Mouse (Mus musculus) frontal cortex, postnatal 36 days (tissue): ENCODE data around the gene Gsap.
"Not testable (repeated sequence)": the region's sequence is repeated elsewhere in the genome, so short reads cannot be mapped to it uniquely, and the experiment has no call there.

Experiments
- DNase-seq, 2 experiments: peaks; one replicate each; pipeline ENCODE4 v3.0.0; 2022; ENCODE audit warnings: low spot score in 2 of 2

The Gsap gene

DNA sequence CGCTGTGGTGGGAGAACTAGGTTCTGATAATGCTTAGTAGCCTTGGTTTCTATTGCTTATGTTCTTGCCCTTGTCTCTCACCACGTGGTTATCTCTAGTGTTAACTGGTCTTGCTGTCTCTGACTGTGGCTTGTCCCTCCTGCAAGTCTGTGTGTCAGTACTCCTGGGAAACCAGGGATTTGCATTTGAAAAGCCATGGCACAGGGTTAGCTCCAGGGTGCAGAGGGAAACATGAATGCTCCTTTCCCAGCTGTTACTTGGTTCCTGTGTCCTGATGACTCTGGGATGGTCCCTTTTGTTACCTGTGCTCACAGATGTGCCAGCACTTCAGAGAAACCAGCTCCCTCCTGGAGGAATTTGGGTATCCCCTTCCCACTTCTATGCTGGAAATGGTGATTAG lies 3.0 kb upstream of the Gsap start:
- DNase-seq = not testable (repeated sequence)

DNA sequence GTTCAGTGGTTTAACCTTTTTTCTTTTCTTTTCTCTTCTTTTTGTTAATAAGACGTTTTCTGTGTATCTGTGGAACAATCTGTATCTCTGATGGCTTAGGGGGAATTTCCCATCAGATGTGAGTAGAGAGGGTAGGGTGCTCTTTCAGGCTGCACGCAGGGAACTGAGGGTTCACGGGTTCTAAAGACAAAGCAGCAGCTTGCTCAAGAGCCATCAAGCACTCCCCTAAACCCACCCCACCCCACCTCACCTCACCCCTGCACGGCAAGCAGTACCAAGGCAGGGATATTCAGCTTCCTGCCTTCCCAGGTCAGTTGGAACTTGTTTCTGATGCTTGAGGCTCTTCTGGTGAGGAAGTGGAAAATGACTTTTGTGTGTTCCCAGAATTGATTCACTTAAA lies 766 bp downstream of the Gsap start:
- no peak for DNase-seq

DNA sequence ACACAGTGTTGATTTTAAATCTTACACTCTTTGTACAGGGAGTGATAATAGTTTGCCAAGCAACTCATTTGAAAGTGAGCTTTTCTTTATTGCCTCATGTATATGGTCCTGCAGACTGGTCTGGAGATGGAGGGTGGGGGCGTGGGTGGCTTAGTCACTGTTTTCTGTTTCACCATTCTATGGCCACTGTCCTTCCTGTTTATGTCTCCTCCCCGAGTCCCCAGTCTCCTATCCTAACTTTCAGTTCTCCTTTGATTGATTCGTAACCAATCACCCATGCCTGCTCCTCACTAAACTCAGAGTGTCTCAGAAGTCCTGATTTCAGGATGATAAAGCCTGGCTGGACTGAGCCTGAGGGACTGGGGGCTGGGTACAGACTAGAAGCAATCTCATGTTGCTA lies 2.4 kb downstream of the Gsap start:
- DNase-seq = no peak

DNA sequence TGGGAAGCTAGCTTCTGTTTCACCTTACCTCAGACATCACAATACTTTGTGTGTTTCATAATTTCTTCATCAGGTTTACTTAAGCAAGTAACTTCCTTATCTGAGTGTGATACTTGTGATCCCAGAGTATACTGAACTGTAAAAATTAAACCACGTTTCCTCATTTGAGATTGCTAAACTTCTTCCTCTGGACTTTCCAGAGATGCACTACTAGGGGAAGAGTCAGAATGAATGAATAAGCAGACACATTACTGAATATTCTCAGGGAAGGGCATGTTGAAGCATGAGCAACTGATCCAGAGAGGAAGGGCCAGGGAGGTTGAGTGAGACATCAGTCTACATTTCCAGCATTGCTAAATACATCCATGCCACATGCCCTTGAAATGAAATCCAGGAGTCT lies 3.0 kb downstream of the Gsap start:
- no peak for DNase-seq

DNA sequence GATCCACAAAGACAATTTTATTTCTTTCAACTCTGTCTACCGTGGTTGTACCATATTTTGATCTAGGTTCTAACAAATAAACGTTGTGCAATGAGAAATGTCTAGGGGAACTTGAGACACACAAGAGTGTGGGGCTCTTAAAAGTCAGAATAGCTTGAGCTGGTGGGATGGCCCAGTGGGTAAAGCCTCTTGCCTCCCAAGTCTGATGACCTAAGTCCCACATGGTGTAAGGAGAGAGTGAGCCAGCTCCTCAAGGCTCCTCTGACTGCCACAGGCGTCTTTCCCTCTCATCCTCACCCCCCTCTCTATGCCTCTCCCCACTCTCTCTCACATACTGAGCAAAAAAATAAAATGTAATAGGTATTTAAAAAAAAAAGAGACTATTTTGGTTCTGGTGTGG lies 3.4 kb downstream of the Gsap start:
- no peak for DNase-seq

DNA sequence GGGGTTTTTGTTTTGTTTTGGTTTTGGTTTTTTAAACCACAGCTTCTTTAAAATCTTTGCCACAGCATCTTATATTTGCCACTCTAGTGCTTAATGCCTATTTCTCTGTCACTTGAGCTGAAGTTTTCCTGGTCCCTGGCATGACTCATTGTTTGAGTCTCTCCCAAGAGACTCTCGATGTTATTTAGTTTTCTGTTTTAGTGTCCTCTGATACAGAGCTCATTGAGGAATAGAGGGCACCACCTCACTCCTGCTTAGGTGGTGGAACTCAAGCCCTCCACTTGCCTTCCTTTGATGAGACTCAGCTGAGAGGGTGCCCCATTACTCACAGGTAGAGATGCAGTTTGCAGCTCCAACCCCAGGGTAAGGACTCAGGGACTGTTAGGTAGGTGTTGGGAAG lies 17.4 kb downstream of the Gsap start:
- no peak for DNase-seq

DNA sequence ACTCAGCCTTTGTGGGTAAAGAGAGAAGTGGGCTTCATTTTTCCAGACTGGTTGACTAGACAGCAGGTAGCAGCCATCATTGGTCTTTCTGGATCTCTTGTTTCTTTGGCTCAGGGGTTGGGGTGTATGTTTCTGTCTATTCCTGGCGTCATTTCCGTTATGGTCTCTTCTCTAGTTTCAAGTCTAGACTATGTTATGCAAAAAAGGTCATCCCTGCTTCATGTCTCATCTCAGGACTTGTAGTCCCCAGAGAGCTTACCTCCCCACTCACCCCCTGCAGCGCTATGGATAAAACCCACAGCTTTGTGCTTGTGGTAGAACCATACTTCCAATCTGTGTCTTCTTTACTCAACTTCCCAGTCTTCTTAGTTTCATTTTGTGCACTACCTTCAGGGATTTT lies 18.1 kb downstream of the Gsap start:
- DNase-seq = no peak

DNA sequence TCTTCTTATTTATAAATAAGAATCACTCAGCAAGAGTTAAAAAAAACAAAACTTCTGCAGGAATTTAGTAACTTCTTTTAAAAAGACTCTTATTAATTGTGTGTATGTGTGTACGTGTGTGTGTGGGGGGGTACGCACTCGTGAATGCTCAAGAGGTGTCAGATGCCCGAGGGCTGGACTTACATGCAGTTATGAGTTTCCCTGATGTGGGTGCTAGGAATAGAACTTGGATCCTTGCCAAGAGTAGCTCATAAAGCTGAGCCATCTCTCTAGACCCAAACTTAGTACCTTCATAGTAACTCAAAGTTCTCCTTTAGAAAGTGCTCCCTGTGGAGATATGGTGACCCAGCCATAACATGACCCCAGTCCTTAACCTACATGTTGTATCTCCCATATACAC lies 20.0 kb downstream of the Gsap start:
- DNase-seq = no peak

DNA sequence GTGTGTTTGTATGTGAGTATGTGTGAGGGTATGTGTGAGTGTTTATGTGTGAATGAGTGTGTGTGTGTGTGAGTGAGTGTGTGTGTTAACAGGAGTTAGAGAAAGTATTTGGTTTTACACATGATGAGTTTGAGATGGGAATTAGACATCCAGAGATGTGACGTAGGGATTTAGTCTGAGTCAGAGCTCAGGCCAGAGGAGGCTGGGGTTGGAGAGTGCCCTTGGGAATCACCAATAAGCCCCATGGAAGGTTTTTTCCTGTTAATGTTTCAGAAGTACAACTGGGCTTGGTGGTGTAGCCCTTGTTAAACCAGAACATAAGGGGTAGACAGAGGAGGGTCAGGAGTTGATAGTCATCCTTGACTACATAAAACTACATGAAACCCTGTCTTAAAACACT lies 25.4 kb downstream of the Gsap start:
- DNase-seq = no peak

DNA sequence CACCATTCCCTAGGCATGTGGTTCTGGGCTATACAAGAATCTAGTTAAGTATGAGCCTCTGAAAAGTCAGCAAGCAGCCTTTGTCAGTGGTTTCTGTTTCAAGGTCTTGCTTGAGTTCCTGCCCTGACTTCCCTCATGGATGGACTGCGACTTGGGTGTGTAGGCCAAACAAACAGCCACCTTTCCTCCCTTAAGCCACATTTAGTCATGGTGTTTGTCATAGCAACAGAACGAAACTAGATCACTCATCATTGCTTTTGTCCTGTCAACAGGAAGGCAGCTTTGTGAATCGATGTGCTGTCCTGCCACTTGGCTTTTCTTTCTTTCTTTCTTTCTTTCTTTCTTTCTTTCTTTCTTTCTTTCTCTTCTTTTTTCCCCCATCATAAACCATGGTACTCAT lies 26.9 kb downstream of the Gsap start:
- no peak for DNase-seq

DNA sequence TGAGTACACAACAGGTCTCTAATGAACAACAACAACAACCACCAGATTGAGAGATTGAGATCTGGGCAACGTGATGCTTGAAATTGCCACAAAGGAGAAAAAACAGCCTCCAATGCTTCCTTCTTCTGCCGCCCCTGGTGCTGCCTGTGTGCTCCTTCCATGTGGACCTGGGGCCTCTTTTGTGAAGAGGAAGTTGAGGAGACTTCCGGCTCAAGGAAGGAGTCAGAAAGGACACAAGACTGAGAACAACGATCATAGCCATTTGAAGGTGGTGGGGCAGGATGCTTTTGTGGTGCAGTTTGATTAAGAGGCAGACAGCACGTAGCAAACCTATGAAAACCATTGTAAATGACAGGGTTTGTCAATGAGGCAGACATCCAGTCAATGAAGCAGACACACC lies 27.7 kb downstream of the Gsap start:
- DNase-seq = no peak

DNA sequence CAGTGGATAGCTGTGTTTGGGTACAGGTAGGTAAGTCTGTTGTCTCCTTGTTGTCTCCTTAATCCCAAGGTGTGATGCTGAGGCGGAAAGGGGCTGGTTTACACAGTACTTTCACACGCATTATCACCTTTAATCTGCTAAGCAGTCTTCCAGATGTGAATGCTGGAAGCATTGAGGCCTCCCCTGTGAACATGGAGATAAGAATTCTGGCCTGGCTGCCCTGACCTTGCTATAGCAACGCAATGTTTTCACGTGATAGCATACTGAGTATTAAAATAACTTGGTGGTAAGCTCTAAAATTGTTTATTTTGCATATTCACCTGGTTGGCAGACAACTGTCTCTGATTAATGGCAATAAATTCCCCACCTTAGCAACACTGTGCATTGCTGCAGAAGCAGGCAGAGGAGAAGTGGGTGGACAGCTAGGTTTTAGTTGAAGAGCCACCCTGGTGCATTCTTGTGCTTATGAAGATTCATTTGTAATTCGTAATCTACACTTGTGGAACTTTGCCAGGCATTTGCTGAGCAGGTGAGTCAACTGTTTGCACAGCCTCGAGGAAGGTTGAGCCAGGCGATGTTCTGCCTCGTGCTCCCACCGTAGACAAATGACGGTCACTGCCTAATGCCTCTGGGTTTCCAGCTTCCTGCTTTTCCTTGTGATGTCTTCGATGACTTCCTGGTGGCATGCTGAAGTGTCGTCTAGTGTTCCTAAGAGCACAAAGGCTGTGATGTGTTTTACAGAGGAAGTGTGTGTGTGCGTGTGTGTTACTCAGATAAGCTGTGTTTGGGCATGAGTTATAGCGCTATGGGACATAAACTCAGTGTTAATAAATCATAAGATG lies 31.6 kb downstream of the Gsap start:
- no peak for DNase-seq

DNA sequence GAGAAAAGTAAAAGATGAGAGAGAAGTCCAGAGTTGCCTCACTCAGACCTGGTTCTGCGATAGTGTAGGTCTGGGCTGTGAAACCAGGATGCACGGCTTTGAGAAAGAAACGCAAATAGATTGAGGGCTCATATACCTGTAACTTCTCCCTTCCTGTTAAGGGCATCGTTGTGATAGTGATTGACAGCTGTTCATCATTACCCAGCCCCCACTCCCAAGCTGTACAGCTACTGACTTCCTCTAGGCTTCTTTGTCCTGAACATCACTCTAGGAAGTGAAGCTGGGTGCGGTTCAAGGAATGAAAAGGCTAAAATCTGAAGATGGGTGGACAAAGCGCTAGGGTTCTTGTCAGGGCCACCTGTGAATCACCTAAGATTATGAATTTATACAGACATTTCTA lies 46.8 kb downstream of the Gsap start:
- no peak for DNase-seq

DNA sequence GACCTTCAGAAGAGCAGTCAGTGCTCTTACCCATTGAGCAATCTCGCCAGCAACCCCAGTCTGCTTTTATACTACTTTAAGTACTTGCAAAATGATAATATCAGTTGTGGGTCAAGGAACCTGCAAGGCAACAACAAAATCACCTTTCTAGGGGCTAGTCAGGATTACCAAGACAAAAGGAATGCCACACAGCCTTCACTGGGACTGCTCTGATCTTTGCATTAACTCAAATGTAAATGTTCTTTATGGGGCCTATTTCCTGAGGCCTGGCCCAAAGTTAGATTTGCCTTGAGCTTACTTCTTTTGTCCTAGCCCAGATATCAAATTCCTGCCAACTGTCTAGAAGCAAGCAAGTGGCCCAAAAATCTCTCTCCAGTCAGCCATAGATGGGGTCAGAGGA lies 58.5 kb downstream of the Gsap start:
- DNase-seq = no peak

DNA sequence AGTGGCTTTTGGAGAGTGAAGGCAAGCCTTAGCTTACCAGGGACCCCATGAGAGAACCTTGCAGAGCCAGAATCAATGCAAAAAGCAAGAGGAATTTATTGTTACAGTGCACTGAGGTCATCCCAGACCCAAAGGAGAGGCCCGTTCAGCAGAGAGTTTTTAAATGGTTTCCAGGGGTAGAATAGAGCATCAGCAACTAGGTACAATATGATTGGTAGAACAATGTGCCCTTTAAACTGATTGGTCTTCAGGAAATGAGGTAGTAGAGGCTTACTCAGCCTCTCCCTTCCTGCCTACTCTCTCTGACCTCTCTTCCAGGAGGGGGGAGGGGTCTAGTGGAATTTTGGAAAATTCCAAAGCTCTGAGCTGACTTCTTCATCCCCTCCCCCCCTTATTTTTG lies 59.2 kb downstream of the Gsap start:
- no peak for DNase-seq

DNA sequence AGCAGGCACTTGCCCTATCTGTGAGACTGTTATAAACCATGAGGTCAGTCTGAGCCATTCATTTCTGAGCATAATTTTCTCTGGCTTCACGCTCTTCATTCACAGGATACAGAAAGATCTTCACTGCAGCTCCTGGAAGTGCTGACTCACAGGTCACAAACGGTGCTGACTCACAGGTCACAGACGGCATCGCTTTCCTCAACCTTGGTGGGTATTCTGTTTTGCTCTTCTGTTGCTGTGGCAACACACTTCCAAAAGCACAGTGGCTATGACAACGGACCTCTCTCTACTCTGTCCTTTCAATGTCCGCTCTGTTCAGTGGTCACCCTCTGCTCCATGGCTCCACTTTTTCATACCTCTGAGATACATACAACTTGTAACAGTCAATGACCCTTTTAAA lies 60.7 kb downstream of the Gsap start:
- DNase-seq = no peak

DNA sequence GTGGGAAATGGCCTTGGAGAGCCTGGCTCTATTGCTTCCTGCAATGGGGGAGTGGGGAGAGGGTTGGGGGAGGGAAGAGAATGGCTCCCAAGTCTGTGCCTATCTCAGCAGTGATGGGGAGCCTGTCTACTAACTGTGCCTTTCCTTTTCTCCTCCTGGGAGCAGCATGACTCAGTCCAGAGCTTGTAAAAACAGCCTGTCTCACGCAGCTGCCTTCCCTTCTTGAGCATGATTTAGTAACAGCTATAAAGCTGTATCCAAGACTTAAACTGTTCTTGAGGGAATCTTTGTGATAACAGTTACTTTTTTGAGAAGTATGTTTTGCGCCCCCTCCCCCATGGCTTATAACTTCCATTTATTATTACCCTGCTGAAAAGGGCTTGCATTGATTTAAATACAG lies 61.9 kb downstream of the Gsap start:
- peak; percentile 35 to 42 for DNase-seq

DNA sequence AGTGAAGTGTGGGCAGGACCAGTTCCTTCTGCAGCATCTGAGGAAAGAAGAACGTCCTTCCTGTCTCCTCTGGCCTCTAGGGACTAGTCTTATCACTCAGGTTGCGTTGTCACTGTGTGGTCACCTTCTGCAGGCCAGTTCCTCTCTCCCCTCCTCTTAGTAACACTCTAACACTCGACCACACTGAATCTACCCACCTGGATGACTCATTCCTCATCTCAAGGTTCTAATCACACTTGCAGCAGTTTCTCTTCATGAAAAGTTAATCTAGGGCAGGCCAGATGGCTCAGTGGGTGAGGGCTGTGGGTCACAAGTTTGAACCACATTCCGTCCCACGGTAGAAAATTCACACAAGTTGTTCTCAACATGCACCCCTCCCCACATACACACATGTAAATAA lies 62.8 kb downstream of the Gsap start:
- no peak for DNase-seq

DNA sequence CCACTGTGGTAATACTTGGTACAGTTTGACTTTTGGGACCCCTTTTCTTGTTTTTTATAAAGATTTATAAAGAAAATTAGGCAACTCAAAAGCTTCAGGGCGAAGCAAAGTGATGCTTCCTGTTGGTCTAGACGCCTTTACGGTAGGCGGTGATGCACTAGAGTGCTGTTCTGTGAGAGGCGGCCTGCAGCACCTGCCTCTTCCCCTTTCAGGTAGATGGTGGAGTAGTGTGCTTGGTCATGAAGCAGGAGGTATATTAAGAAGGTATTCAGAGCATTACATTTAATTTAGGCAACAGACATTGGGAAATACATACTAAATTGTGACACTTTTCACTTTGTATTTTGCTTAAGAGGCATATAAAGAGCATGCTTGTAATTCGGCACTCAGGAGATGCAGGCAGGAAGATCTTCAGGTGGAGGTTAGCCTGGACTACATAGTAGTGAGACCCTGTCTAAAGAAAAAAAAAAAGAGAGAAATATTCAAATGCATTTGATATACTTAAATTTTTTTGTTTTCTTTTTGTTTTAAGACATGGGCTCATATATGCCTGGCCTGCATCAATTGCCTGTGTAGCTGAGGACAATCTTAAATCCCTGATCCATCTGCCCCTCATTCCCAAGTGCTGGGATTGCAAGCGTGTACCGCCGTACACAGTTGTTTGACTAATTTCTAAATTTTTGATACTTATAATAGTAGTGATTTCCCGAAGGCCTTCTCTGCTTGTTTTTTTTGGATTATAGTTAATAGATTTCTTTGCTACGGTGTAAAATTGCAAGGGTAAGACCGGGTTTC lies 68.9 kb downstream of the Gsap start:
- no peak for DNase-seq

DNA sequence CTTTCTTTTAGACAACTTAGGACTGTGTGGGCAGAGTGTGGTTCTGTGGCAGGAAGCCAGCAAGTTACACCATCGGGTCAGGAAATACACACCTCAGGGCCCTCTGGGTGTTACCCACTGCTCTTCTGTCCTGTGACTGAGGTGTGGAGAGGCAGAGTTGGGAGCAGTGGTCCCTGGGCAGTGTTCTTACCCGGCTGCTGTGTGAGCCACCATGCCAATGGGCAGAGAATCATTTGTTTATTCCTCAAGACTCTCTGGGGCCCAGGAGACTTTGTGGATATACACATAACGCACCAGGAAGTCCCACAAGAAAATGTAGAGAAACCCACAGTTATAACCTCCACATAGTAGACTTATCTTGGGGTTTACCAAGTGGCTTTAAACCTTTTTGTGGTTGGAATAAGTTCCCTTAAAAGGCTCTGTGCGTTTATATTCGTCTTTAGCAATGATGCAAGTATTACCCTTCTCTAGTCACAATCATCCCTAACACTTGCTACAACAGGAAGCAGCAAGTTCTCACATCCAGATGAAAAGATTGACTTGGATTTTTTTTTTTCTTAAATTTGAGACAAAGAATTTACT lies 69.6 kb downstream of the Gsap start:
- DNase-seq = no peak

DNA sequence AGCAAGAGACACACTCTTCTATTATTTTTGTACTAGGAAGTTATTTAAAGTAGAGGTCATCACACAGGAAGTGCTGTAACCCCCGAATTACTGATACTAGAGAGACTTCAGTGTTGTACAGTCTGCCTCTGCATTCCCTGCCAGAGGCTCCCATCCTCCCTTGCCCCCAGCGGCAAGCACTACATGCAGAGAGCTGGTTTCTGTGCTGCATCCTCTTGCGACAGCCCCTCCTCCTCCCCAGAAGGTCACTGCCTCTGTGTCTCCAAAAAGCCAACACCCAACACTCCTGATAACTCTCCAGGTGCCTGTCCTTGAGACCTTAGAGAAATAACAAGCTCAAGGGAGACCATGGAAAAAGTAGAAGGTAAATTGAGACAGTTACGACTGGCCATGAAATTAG lies 71.1 kb downstream of the Gsap start:
- DNase-seq = no peak

DNA sequence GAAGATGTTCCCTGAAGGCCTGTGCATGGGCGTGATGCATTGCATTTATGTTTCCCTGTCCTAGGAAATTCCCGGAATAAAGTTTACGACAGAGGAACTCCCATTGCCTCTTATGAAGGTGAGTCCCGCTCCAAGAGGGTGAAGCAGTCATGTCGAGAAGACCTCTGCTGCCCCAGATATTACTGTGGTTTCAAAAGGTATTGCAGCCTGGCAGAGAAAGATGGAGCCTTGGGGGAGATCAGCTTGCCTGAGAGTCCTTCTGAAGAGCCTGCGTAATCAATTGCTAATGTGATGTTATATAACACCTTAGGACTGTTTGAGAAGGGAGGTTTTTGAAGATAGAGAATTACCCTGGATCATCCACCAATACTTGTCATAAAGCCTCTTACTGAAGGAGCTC lies 71.8 kb downstream of the Gsap start:
- DNase-seq = no peak

DNA sequence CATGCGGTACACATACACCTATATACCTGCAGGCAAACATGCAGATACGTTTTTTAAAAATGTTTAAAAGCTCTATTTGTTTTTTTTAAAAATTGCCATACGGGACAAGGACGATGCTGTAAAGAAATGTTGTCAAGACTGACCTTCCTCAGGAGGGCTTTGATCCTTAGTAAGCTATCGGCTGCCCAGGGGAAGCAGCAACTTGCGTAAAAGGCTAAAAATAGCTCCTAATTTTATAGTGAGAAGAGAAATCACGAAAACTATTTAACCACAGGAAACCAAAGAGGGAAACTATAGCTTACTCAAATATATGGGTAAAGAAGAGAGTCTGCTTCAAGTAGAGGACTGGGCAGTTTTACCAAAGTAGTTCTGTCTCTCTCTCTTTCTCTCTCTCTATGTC lies 74.7 kb downstream of the Gsap start:
- DNase-seq = no peak
